ENCODE assay signal across 10 mouse cellular contexts in genomic region chr5:90601469-90601868, GRCm38 (mm10). TPM values are rescaled to one million over a fixed set of nuclear protein-coding genes. Genes with fewer than 3 reads are reported as not detected.
DNase-seq lines count a peak whose midpoint lies in the region; ATAC-seq lines count a peak whose summit lies in the region.
"Had no signal": no experiment of that assay in that cellular context is flagged by ENCODE, and none has a peak within 500 bp of the region (broad histone marks: within the 10 kb centered on the region; RNA-seq: fewer than 3 reads in every experiment).

No protein-coding gene starts in this region.

- no peak overlapping the region for H3K9ac ChIP-seq in forebrain, embryonic 15.5 days (replicated peaks)
- no peak overlapping the region for H3K9ac ChIP-seq in midbrain, embryonic 12.5 days (replicated peaks)
- H3K9ac ChIP-seq: heart, embryonic 15.5 days had no signal

- ATAC-seq in forebrain, embryonic 15.5 days (replicated peaks), result peak; percentile 38; the same call in 1 of the 2 replicates
- ATAC-seq in midbrain, embryonic 12.5 days (ENCODE audit: low FRiP score, low read depth), result peak; percentile 44; the same call in 1 of the 2 replicates

- no peak overlapping the region for H3K4me2 ChIP-seq in forebrain, embryonic 15.5 days (replicated peaks)
- H3K4me2 ChIP-seq in midbrain, embryonic 12.5 days (replicated peaks), result no peak overlapping the region
- H3K4me2 ChIP-seq: heart, embryonic 15.5 days had no signal

- no peak overlapping the region for H3K27ac ChIP-seq in forebrain, embryonic 15.5 days (replicated peaks)
- no peak overlapping the region for H3K27ac ChIP-seq in midbrain, embryonic 12.5 days (replicated peaks)
- H3K27ac ChIP-seq: heart, embryonic 15.5 days had no signal

- intact Hi-C loops in heart, postnatal 25 days (cut with DNase I), result no loop called here

- peak; percentile 34 for DNase-seq in heart, adult 8-10 months (ENCODE audit: low spot score)
- no peak for DNase-seq in heart, postnatal 25 days (ENCODE audit: low spot score)
- DNase-seq in 3T3-L1 (ENCODE audit: low read depth, low spot score) (peak; percentile 85), ZHBTc4 (ENCODE audit: low read depth, low spot score) (peak; percentile 70)
- peak; percentile 25 to 64 for DNase-seq in layer of hippocampus, adult 18-20 months (ENCODE audit: low spot score in 2 of 2)
- DNase-seq in Muller cell, postnatal 12 days (ENCODE audit: inconsistent ontology term), result no peak

- H3K36me3 ChIP-seq in forebrain, embryonic 15.5 days, result no peaks in the 10 kb centered on the region
- H3K36me3 ChIP-seq in midbrain, embryonic 12.5 days, result no peaks in the 10 kb centered on the region
- H3K36me3 ChIP-seq: heart, embryonic 15.5 days had no signal

- H3K4me3 ChIP-seq in forebrain, embryonic 15.5 days, result no peak overlapping the region
- H3K4me3 ChIP-seq in midbrain, embryonic 12.5 days, result no peak overlapping the region
- H3K4me3 ChIP-seq: heart, embryonic 15.5 days had no signal

- H3K27me3 ChIP-seq in forebrain, embryonic 15.5 days, result no peaks in the 10 kb centered on the region
- no peaks in the 10 kb centered on the region for H3K27me3 ChIP-seq in midbrain, embryonic 12.5 days
- H3K27me3 ChIP-seq: heart, embryonic 15.5 days had no signal

- 21% methylated on average over 6 of the region's 6 CpGs for WGBS in forebrain, embryonic 15.5 days
- WGBS in midbrain, embryonic 12.5 days, result 29% methylated on average over 6 of the region's 6 CpGs

- H3K4me1 ChIP-seq in forebrain, embryonic 15.5 days, result no peaks in the 10 kb centered on the region
- H3K4me1 ChIP-seq in midbrain, embryonic 12.5 days, result no peaks in the 10 kb centered on the region
- H3K4me1 ChIP-seq: heart, embryonic 15.5 days had no signal

- no peaks in the 10 kb centered on the region for H3K9me3 ChIP-seq in forebrain, embryonic 15.5 days
- H3K9me3 ChIP-seq in midbrain, embryonic 12.5 days, result no peaks in the 10 kb centered on the region
- H3K9me3 ChIP-seq: heart, embryonic 15.5 days had no signal

RNA-seq across cellular contexts. Expression of gene Rassf6, which starts 39.0 kb away (rescaled TPM):
- not detected for total RNA-seq in heart, adult 8-10 months (2022)
- total RNA-seq in heart, postnatal 25 days (2021), result not detected
- polyA plus RNA-seq in forebrain, embryonic 15.5 days (2015; fragmentation: Nextera tagmentation; extraction: Ambion mirVana), result 0.14 and 0.43 TPM in 2 replicates
- 1 to 10 TPM; 1.0 to 1.3 TPM for total RNA-seq in layer of hippocampus, adult 18-20 months (2021)
- polyA plus RNA-seq in midbrain, embryonic 12.5 days (2016; fragmentation: Nextera tagmentation; extraction: Ambion mirVana), result 0.29 and 0.63 TPM in 2 replicates

RNA-seq across cellular contexts. Expression of gene 5830473C10Rik, which starts 40.6 kb away (rescaled TPM):
- not detected for total RNA-seq in heart, adult 8-10 months (2022)
- not detected for total RNA-seq in heart, postnatal 25 days (2021)
- polyA plus RNA-seq in forebrain, embryonic 15.5 days (2015; fragmentation: Nextera tagmentation; extraction: Ambion mirVana), result 0.10 TPM in 1 of 2 replicates, not detected in the other
- not detected for total RNA-seq in layer of hippocampus, adult 18-20 months (2021)
- not detected in 2 replicates for polyA plus RNA-seq in midbrain, embryonic 12.5 days (2016; fragmentation: Nextera tagmentation; extraction: Ambion mirVana)
- total RNA-seq: adrenal gland, postnatal 36 days had no signal
- polyA plus RNA-seq: heart, embryonic 15.5 days had no signal

Comparison
In these comparisons a context has a peak if more than half of its experiments do, and no peak if none do; other contexts are left out.
1. DNase-seq: peak in heart, adult 8-10 months (single experiment), 3T3-L1 (single experiment), ZHBTc4 (single experiment) and layer of hippocampus, adult 18-20 months (2 of 2); none in heart, postnatal 25 days (single experiment) and Muller cell, postnatal 12 days (single experiment).